Mouse (Mus musculus) limb, embryonic 12.5 days (tissue): Measurements from ENCODE around the gene Sp7. TPM values are rescaled to one million over a fixed set of nuclear protein-coding genes. Genes with fewer than 3 reads are reported as not detected.
A peak's percentile ranks its signal among the peaks of the same experiment; 100 is the strongest.

Experiments
- ATAC-seq: fragments of 200-750 bp; cut with Nextera tagmentation; 2 replicates; pipeline ENCODE4 v1.8.0; 2017; ENCODE audit warnings: low read depth, moderate TSS enrichment; ENCODE audit not compliant: insufficient number of reproducible peaks, insufficient read depth, low FRiP score, low TSS enrichment
- H3K27ac ChIP-seq: fragments of 300-500 bp; sonication (generic); 2 replicates; pipeline ENCODE4 v1.5.1; 2016; ENCODE audit warnings: mild to moderate bottlenecking, moderate library complexity
- H3K27me3 ChIP-seq: fragments of 300-500 bp; sonication (generic); 2 replicates; pipeline ENCODE4 v1.6.1; 2016; ENCODE audit warnings: mild to moderate bottlenecking, moderate library complexity
- H3K36me3 ChIP-seq: fragments of 300-500 bp; sonication (generic); 2 replicates; pipeline ENCODE4 v1.6.1; 2016; ENCODE audit warnings: mild to moderate bottlenecking, moderate library complexity
- H3K4me1 ChIP-seq: fragments of 300-500 bp; sonication (generic); replicated peaks from 2 replicates; pipeline ENCODE4 v1.6.1; 2016
- H3K4me2 ChIP-seq: fragments of 300-500 bp; sonication (generic); 2 replicates; pipeline ENCODE4 v1.6.1; 2016; ENCODE audit warnings: mild to moderate bottlenecking, moderate library complexity
- H3K4me3 ChIP-seq: fragments of 300-500 bp; sonication (generic); replicated peaks from 2 replicates; pipeline ENCODE4 v1.5.1; 2016; ENCODE audit warnings: mild to moderate bottlenecking
- H3K9ac ChIP-seq: fragments of 300-500 bp; sonication (generic); replicated peaks from 2 replicates; pipeline ENCODE4 v1.6.1; 2016; ENCODE audit warnings: mild to moderate bottlenecking, moderate library complexity
- H3K9me3 ChIP-seq: fragments of 300-500 bp; sonication (generic); 2 replicates; pipeline ENCODE4 v1.6.1; 2016; ENCODE audit warnings: mild to moderate bottlenecking, moderate library complexity
- WGBS: fragments of 180-500 bp; shearing (Covaris S2); methylation state at CpG from one replicate; pipeline ENCODE4 v1.1.7; 2016; 5-methylcytosine and 5-hydroxymethylcytosine counted together
- polyA plus RNA-seq: library from polyadenylated mRNA; unstranded; fragments of >200 nt; fragmentation: Nextera tagmentation; extraction: Ambion mirVana; gene quantifications from 2 replicates; pipeline ENCODE4 v1.2.1, GENCODE M21; 2016

The Sp7 gene
- polyA plus RNA-seq, 1 experiment from 2014 or later = 3.1 TPM

DNA sequence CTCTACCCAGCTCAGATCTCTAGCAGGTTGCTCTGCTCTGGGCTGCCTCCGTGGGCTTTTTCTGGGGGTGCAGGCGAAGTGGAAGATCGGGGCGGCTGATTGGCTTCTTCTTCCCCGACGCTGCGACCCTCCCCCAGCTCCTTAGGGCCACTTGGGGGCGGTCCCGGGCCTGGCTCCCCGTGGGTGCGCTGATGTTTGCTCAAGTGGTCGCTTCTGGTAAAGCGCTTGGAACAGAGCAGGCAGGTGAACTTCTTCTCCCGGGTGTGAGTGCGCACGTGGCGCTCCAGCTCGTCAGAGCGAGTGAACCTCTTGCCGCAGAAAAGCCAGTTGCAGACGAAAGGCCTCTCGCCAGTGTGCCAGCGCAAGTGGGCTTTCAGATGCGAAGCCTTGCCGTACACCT lies 8.9 kb downstream of the Sp7 start:
- WGBS = 2% methylated on average over 25 of the region's 25 CpGs
- Histone ChIP-seq H3K9ac (peak overlapping the region; percentile 51; the same call in 1 of the 2 replicates), H3K36me3 (no peaks in the 10 kb centered on the region), H3K9me3 (no peaks in the 10 kb centered on the region), H3K27ac (peak overlapping the region; percentile 29; the same call in 1 of the 2 replicates), H3K4me2 (peak overlapping the region; percentile 52), H3K4me3 (peak overlapping the region; percentile 18), H3K4me1 (peaks cover 53% of the 10 kb centered on the region), H3K27me3 (peaks cover 21% of the 10 kb centered on the region)
- ATAC-seq = no peak

- peak overlapping the region; percentile 49 for H3K4me3 ChIP-seq
- ATAC-seq = no peak
- WGBS = 19% methylated on average over 16 of the region's 16 CpGs
- peak overlapping the region; percentile 92 for H3K4me2 ChIP-seq
- H3K36me3 ChIP-seq = no peaks in the 10 kb centered on the region
- H3K27ac ChIP-seq = peak overlapping the region; percentile 97
- peaks cover 42% of the 10 kb centered on the region for H3K4me1 ChIP-seq
- H3K9ac ChIP-seq = peak overlapping the region; percentile 78
- H3K9me3 ChIP-seq = no peaks in the 10 kb centered on the region
- H3K27me3 ChIP-seq = peaks cover 21% of the 10 kb centered on the region
Observed at GRCm38 (mm10) chr15:102356501-102357325, 10.3 kb downstream of the Sp7 start.

GRCm38 (mm10) chr15:102355871-102356441 lies 11.0 kb downstream of the Sp7 start:
- under 1% methylated on average over 38 of the region's 38 CpGs for WGBS

DNA sequence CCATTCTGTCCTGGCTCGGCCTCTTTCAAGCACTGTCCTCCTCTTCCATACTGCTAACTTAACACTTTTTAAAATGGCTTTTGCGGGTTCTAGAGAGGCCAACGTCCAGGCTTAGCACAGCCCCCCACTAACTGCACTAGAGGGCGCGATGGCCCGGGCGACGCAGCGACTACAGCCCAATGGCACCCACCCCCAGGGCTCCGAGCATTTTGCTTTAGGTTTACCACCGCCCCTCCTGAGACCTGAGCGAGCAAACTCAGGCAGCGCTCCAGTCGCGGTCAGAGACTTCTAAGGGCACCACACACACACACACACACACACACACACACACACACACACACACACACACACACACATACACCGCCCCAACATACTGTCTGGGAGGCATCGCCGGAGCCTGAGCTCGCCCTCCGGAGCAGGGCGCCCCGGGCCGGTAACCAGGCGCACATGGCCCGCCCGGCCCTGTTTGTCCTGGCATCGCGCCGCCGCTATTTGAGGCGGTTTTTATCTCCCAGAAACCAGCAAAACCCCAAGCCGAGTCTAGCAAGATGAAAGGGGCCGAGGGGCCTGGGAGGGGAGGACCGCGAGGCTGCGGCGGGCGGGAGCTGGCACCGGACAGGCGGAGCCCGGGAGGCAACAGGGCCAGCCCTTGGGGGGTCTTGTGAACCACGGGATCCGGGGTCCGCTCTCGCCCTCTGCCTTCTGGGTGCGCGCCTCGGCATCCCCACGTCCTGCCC lies 11.7 kb downstream of the Sp7 start:
- under 1% methylated on average over 49 of the region's 49 CpGs for WGBS
- peak overlapping the region; percentile 78 for H3K9ac ChIP-seq
- peak overlapping the region; percentile 97 for H3K27ac ChIP-seq
- peaks cover 20% of the 10 kb centered on the region for H3K27me3 ChIP-seq
- H3K9me3 ChIP-seq = no peaks in the 10 kb centered on the region
- H3K36me3 ChIP-seq = no peaks in the 10 kb centered on the region
- H3K4me2 ChIP-seq = peak overlapping the region; percentile 92
- H3K4me1 ChIP-seq = peaks cover 47% of the 10 kb centered on the region
- H3K4me3 ChIP-seq = peak overlapping the region; percentile 49
- peak; percentile 32; the same call in 1 of the 2 replicates for ATAC-seq

More at GRCm38 (mm10) chr15:102355871-102356441, 11.0 kb downstream of the Sp7 start:
- Histone ChIP-seq H3K27me3 (peaks cover 21% of the 10 kb centered on the region), H3K9ac (peak overlapping the region; percentile 78), H3K27ac (peak overlapping the region; percentile 97), H3K4me3 (peak overlapping the region; percentile 49), H3K36me3 (no peaks in the 10 kb centered on the region), H3K4me1 (peaks cover 46% of the 10 kb centered on the region), H3K9me3 (no peaks in the 10 kb centered on the region), H3K4me2 (peak overlapping the region; percentile 92)
- peak; percentile 30; the same call in 1 of the 2 replicates for ATAC-seq

GRCm38 (mm10) chr15:102353986-102354385 lies 13.0 kb downstream of the Sp7 start:
- 0 out of 2 replicates have a peak overlapping the region, but pooled peaks have one; percentile 46 for H3K27ac ChIP-seq
- no peak for ATAC-seq
- H3K9me3 ChIP-seq = no peaks in the 10 kb centered on the region
- no peak overlapping the region for H3K9ac ChIP-seq
- H3K36me3 ChIP-seq = no peaks in the 10 kb centered on the region
- no peak overlapping the region for H3K4me2 ChIP-seq
- H3K27me3 ChIP-seq = peaks cover 12% of the 10 kb centered on the region
- WGBS = 82% methylated on average over 2 of the region's 2 CpGs
- H3K4me3 ChIP-seq = no peak overlapping the region
- H3K4me1 ChIP-seq = peaks cover 47% of the 10 kb centered on the region

DNA sequence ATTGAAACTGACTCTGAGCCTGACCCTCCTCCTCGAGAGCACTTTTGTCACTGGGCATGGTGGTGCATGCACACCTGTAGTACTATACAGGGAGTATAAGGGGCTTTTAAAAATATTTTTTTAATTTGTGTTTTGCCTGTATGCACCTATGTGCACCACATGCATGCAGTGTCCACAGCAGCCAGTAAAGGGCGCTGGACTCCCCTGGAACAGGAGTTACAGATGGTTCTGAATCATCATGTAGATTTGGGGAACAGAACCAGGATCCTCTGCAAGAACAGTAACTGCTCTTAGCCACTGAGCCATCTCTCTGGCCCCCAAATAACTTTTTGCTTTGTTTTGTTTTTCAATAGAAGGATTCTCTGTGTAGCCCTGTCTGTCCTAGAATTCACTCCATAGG lies 14.8 kb downstream of the Sp7 start:
- 56% methylated on average over 2 of the region's 2 CpGs for WGBS
- no peak overlapping the region for H3K9ac ChIP-seq

GRCm38 (mm10) chr15:102350942-102351291 lies 16.1 kb downstream of the Sp7 start:
- WGBS = 10% methylated on average over 11 of the region's 11 CpGs
- no peaks in the 10 kb centered on the region for H3K9me3 ChIP-seq
- peak overlapping the region; percentile 75 for H3K4me3 ChIP-seq
- H3K27me3 ChIP-seq = no peaks in the 10 kb centered on the region
- H3K4me2 ChIP-seq = peak overlapping the region; percentile 81
- peak overlapping the region; percentile 55 for H3K9ac ChIP-seq
- peaks cover 18% of the 10 kb centered on the region for H3K4me1 ChIP-seq
- ATAC-seq = no peak
- H3K36me3 ChIP-seq = peaks cover 23% of the 10 kb centered on the region
- H3K27ac ChIP-seq = peak overlapping the region; percentile 60; the same call in 1 of the 2 replicates

More for the DNA sequence above, 14.8 kb downstream of the Sp7 start:
- ATAC-seq = no peak
- no peaks in the 10 kb centered on the region for H3K27me3 ChIP-seq
- no peak overlapping the region for H3K4me2 ChIP-seq
- no peak overlapping the region for H3K4me3 ChIP-seq
- peaks cover 10% of the 10 kb centered on the region for H3K36me3 ChIP-seq
- no peaks in the 10 kb centered on the region for H3K9me3 ChIP-seq
- no peak overlapping the region for H3K27ac ChIP-seq
- peaks cover 30% of the 10 kb centered on the region for H3K4me1 ChIP-seq

GRCm38 (mm10) chr15:102350138-102350941 lies 16.6 kb downstream of the Sp7 start, which contains the start of gene Aaas:
TSS of gene Aaas (minus strand) at chr15:102350771.
- H3K9ac ChIP-seq = peak within 1 kb of the TSS; percentile 82
- H3K27me3 ChIP-seq = no peaks in the 10 kb centered on the region
- under 1% methylated on average over 56 of the region's 56 CpGs for WGBS
- peaks cover 14% of the 10 kb centered on the region for H3K4me1 ChIP-seq
- peak within 1 kb of the TSS; percentile 81 for H3K4me2 ChIP-seq
- H3K9me3 ChIP-seq = no peaks in the 10 kb centered on the region
- H3K27ac ChIP-seq = peak within 1 kb of the TSS; percentile 79
- ATAC-seq = peak; percentile 74
- peaks cover 29% of the 10 kb centered on the region for H3K36me3 ChIP-seq
- H3K4me3 ChIP-seq = peak within 1 kb of the TSS; percentile 75

- no peak for ATAC-seq
- H3K9ac ChIP-seq = no peak overlapping the region
- H3K27me3 ChIP-seq = no peaks in the 10 kb centered on the region
- H3K36me3 ChIP-seq = peaks cover 62% of the 10 kb centered on the region
- no peak overlapping the region for H3K27ac ChIP-seq
- WGBS = 64% methylated on average over 4 of the region's 4 CpGs
- peaks cover 9% of the 10 kb centered on the region for H3K4me1 ChIP-seq
- no peak overlapping the region for H3K4me2 ChIP-seq
- no peaks in the 10 kb centered on the region for H3K9me3 ChIP-seq
- H3K4me3 ChIP-seq = no peak overlapping the region
Observed at GRCm38 (mm10) chr15:102346444-102346843, 20.5 kb downstream of the Sp7 start.

GRCm38 (mm10) chr15:102344490-102344889 lies 22.5 kb downstream of the Sp7 start:
- no peak overlapping the region for H3K4me2 ChIP-seq
- no peak overlapping the region for H3K9ac ChIP-seq
- no peaks in the 10 kb centered on the region for H3K9me3 ChIP-seq
- H3K27ac ChIP-seq = no peak overlapping the region
- no peak overlapping the region for H3K4me3 ChIP-seq
- no peaks in the 10 kb centered on the region for H3K4me1 ChIP-seq
- ATAC-seq = no peak
- 99% methylated on average over 3 of the region's 3 CpGs for WGBS
- no peaks in the 10 kb centered on the region for H3K27me3 ChIP-seq
- peaks cover 74% of the 10 kb centered on the region for H3K36me3 ChIP-seq
